Mouse (Mus musculus): Measurements from ENCODE around the gene Rimbp2. TPM values are rescaled to one million over a fixed set of nuclear protein-coding genes. Genes with fewer than 3 reads are reported as not detected.
"Not testable (repeated sequence)": the region's sequence is repeated elsewhere in the genome, so short reads cannot be mapped to it uniquely, and the experiment has no call there.

The Rimbp2 gene
- polyA plus RNA-seq (2017; shearing (Covaris generic)), result under 1 TPM in 1 of 2 experiments, not detected in 1; 0.08 TPM

- ATAC-seq, result no peak
Measured at GRCm38 (mm10) chr5:128953278-128954070, at the start of gene Rimbp2. Rimbp2 (minus strand) TSS chr5:128953486.

GRCm38 (mm10) chr5:129002571-129003011 lies 49.3 kb upstream of the Rimbp2 start:
- no peak for ATAC-seq

GRCm38 (mm10) chr5:129000706-129001468 lies 47.6 kb upstream of the Rimbp2 start:
- ATAC-seq, result no peak

GRCm38 (mm10) chr5:128987141-128987954 lies 34.1 kb upstream of the Rimbp2 start:
- no peak for ATAC-seq

- ATAC-seq, result no peak
Measured at GRCm38 (mm10) chr5:128985946-128986345, 32.7 kb upstream of the Rimbp2 start.

GRCm38 (mm10) chr5:128984536-128984935 lies 31.2 kb upstream of the Rimbp2 start:
- ATAC-seq, result no peak

- ATAC-seq, result peak; percentile 81
Measured at GRCm38 (mm10) chr5:128981607-128982006, 28.3 kb upstream of the Rimbp2 start.

- no peak for ATAC-seq
Measured at GRCm38 (mm10) chr5:128980857-128981256, 27.6 kb upstream of the Rimbp2 start.

- no peak for ATAC-seq
Measured at GRCm38 (mm10) chr5:128978957-128979356, 25.7 kb upstream of the Rimbp2 start.

- peak; percentile 34 for ATAC-seq
Measured at GRCm38 (mm10) chr5:128977466-128977865, 24.2 kb upstream of the Rimbp2 start.

GRCm38 (mm10) chr5:128976266-128976665 lies 23.0 kb upstream of the Rimbp2 start:
- ATAC-seq, result no peak

- ATAC-seq, result peak; percentile 51
Measured at GRCm38 (mm10) chr5:128971298-128971697, 18.0 kb upstream of the Rimbp2 start.

GRCm38 (mm10) chr5:128970878-128971277 lies 17.6 kb upstream of the Rimbp2 start:
- ATAC-seq, result no peak

- ATAC-seq, result no peak
Measured at GRCm38 (mm10) chr5:128964353-128964752, 11.1 kb upstream of the Rimbp2 start.

- no peak for ATAC-seq
Measured at GRCm38 (mm10) chr5:128958916-128959315, 5.6 kb upstream of the Rimbp2 start.

- ATAC-seq, result not testable (repeated sequence)
Measured at GRCm38 (mm10) chr5:128954371-128954770, 1.1 kb upstream of the Rimbp2 start.

- no peak for ATAC-seq
Measured at GRCm38 (mm10) chr5:128952291-128953195, 743 bp downstream of the Rimbp2 start.

- no peak for ATAC-seq
Measured at GRCm38 (mm10) chr5:128951472-128951871, 1.8 kb downstream of the Rimbp2 start.

- no peak for ATAC-seq
Measured at GRCm38 (mm10) chr5:128947093-128947492, 6.2 kb downstream of the Rimbp2 start.

- no peak for ATAC-seq
Measured at GRCm38 (mm10) chr5:128940436-128940835, 12.8 kb downstream of the Rimbp2 start.

- ATAC-seq, result no peak
Measured at GRCm38 (mm10) chr5:128935359-128935899, 17.9 kb downstream of the Rimbp2 start.
